Mouse (Mus musculus) c-Kit-positive CD71-positive TER-119-negative erythroid progenitor cells, embryonic 14.5 days (primary cell): ENCODE measurements around the gene Cldn7.

Experiments
- DNase-seq: peaks from one replicate; pipeline ENCODE4 v3.0.0-alpha.2; 2013; ENCODE audit warnings: low read depth

Gene Cldn7

GRCm38 (mm10) chr11:69991711-69992110 lies 27.1 kb downstream of the Cldn7 start:
- DNase-seq, result no peak

- no peak for DNase-seq
Observed at GRCm38 (mm10) chr11:69992396-69992795, 27.8 kb downstream of the Cldn7 start.

GRCm38 (mm10) chr11:69992932-69993331 lies 28.4 kb downstream of the Cldn7 start:
- no peak for DNase-seq

- no peak for DNase-seq
Observed at GRCm38 (mm10) chr11:69994401-69995090, 30.0 kb downstream of the Cldn7 start.

GRCm38 (mm10) chr11:69995391-69995960 lies 30.9 kb downstream of the Cldn7 start, which contains the start of gene Phf23:
Gene Phf23, plus strand, starts transcription at chr11:69995777.
- DNase-seq, result peak; percentile 98

GRCm38 (mm10) chr11:69996161-69997061 lies 31.8 kb downstream of the Cldn7 start:
- no peak for DNase-seq

GRCm38 (mm10) chr11:69997070-69997509 lies 32.5 kb downstream of the Cldn7 start:
- peak; percentile 78 for DNase-seq

GRCm38 (mm10) chr11:69998567-69999491 lies 34.2 kb downstream of the Cldn7 start:
- DNase-seq, result no peak

GRCm38 (mm10) chr11:69999666-70000065 lies 35.1 kb downstream of the Cldn7 start:
- no peak for DNase-seq

GRCm38 (mm10) chr11:70000396-70000898 lies 35.9 kb downstream of the Cldn7 start, which contains the start of gene Dvl2:
Gene Dvl2, plus strand, starts transcription at chr11:70000595.
- DNase-seq, result peak; percentile 91

GRCm38 (mm10) chr11:70001159-70001558 lies 36.6 kb downstream of the Cldn7 start:
- DNase-seq, result no peak

- DNase-seq, result peak; percentile 72
Observed at GRCm38 (mm10) chr11:70001865-70002264, 37.3 kb downstream of the Cldn7 start.

GRCm38 (mm10) chr11:70002471-70002870 lies 37.9 kb downstream of the Cldn7 start:
- DNase-seq, result no peak

- DNase-seq, result no peak
Observed at GRCm38 (mm10) chr11:70005521-70005920, 40.9 kb downstream of the Cldn7 start.

GRCm38 (mm10) chr11:70010033-70010432 lies 45.5 kb downstream of the Cldn7 start:
- no peak for DNase-seq

GRCm38 (mm10) chr11:70010548-70010947 lies 46.0 kb downstream of the Cldn7 start:
- no peak for DNase-seq

GRCm38 (mm10) chr11:70010961-70011360 lies 46.4 kb downstream of the Cldn7 start:
- DNase-seq, result no peak

- DNase-seq, result no peak
Observed at GRCm38 (mm10) chr11:70012931-70013330, 48.4 kb downstream of the Cldn7 start.

GRCm38 (mm10) chr11:70013408-70013807 lies 48.8 kb downstream of the Cldn7 start:
- DNase-seq, result no peak

- DNase-seq, result no peak
Observed at GRCm38 (mm10) chr11:70014051-70014450, 49.5 kb downstream of the Cldn7 start.

- peak; percentile 86 for DNase-seq
Observed at GRCm38 (mm10) chr11:70014880-70015558, 50.4 kb downstream of the Cldn7 start, which contains the start of gene Acadvl. Gene Acadvl, minus strand, starts transcription at chr11:70015411.
